8 mouse cellular contexts compared by ENCODE assay signal in genomic region chr6:37744679-37745078, GRCm38 (mm10).
DNase-seq lines count a peak whose midpoint lies in the region; ATAC-seq and TF ChIP-seq lines count a peak whose summit lies in the region.

No protein-coding gene starts in this region.

- no peak overlapping the region for H3K4me3 ChIP-seq in cerebellum, adult 2 months (replicated peaks; ENCODE audit: insufficient read depth, low read depth, low read length)

- no peak for DNase-seq in cerebellum, adult 2 months
- DNase-seq in cerebellum, adult 8-10 months, result no peak
- DNase-seq in right cerebral cortex, postnatal 14 days, result peak; percentile 14
- no peak for DNase-seq in right cerebral cortex, adult 18-20 months
- peak; percentile 67 for DNase-seq in kidney, postnatal 10 days
- peak; percentile 60 for DNase-seq in thymus, postnatal 14 days
- no peak for DNase-seq in right cerebral cortex, postnatal 36 days (ENCODE audit: low spot score in 2 of 2)

- TF ChIP-seq CTCF in cerebellum, adult 2 months (IDR thresholded peaks at IDR 0.05; ENCODE audit: borderline replicate concordance, insufficient read depth, low read depth, low read length), result peak; percentile 13; the same call in 1 of the 2 replicates

- 65% methylated on average over 4 of the region's 4 CpGs for WGBS in cerebellum, adult 2 months

- no peak for ATAC-seq in activated CD4-positive, CD25-positive, alpha-beta regulatory T cell, adult 4 months

- H3K4me1 ChIP-seq in cerebellum, adult 2 months (ENCODE audit: control insufficient read depth, insufficient read depth, low read length), result no peaks in the 10 kb centered on the region

- no peaks in the 10 kb centered on the region for H3K27me3 ChIP-seq in cerebellum, adult 2 months (ENCODE audit: control insufficient read depth, insufficient read depth, low read length)

- TF ChIP-seq POLR2A in cerebellum, adult 2 months (IDR thresholded peaks at IDR 0.05; ENCODE audit: borderline replicate concordance, insufficient read depth, low read length), result no peak

- H3K27ac ChIP-seq in cerebellum, adult 2 months (ENCODE audit: insufficient read depth, low read length), result no peak overlapping the region

Comparison
In these comparisons a context has a peak if more than half of its experiments do, and no peak if none do; other contexts are left out.
1. DNase-seq: peak in right cerebral cortex, postnatal 14 days (single experiment), kidney, postnatal 10 days (single experiment) and thymus, postnatal 14 days (single experiment); none in cerebellum, adult 2 months (0 of 2), cerebellum, adult 8-10 months (single experiment), right cerebral cortex, adult 18-20 months (single experiment) and right cerebral cortex, postnatal 36 days (0 of 2).